Mouse (Mus musculus) liver, postnatal 0 days (tissue): Measurements from ENCODE around the gene Dtnbp1. TPM values are rescaled to one million over a fixed set of nuclear protein-coding genes. Genes with fewer than 3 reads are reported as not detected.

Experiments
- ATAC-seq: fragments of 200-750 bp; cut with Nextera tagmentation; 2 replicates; pipeline ENCODE4 v1.8.0; 2017; ENCODE audit warnings: mild to moderate bottlenecking, moderate library complexity
- DNase-seq: peaks from one replicate; pipeline ENCODE4 v3.0.0-alpha.2; 2016
- H3K27ac ChIP-seq: fragments of 300-500 bp; sonication (generic); 2 replicates; pipeline ENCODE4 v1.5.1; 2014; ENCODE audit warnings: antibody characterized with exemption, moderate library complexity, mild to moderate bottlenecking, low read depth
- H3K27me3 ChIP-seq: fragments of 300-500 bp; sonication (generic); 2 replicates; pipeline ENCODE4 v1.6.1; 2014; ENCODE audit warnings: low read length, control low read depth, mixed read lengths; ENCODE audit not compliant: insufficient read depth
- H3K36me3 ChIP-seq: fragments of 300-500 bp; sonication (generic); replicated peaks from 2 replicates; pipeline ENCODE4 v1.6.1; 2014; ENCODE audit warnings: mild to moderate bottlenecking, control low read depth, low read length, moderate library complexity, mixed read lengths; ENCODE audit not compliant: insufficient read depth
- H3K4me1 ChIP-seq: fragments of 300-500 bp; sonication (generic); 2 replicates; pipeline ENCODE4 v1.6.1; 2014; ENCODE audit warnings: antibody characterized with exemption, mild to moderate bottlenecking, control low read depth; ENCODE audit not compliant: insufficient read depth
- H3K4me2 ChIP-seq: fragments of 300-500 bp; sonication (generic); 2 replicates; pipeline ENCODE4 v1.6.1; 2014; ENCODE audit warnings: low read depth, mild to moderate bottlenecking, low read length, moderate library complexity, mixed read lengths
- H3K4me3 ChIP-seq: fragments of 300-500 bp; sonication (generic); 2 replicates; pipeline ENCODE4 v1.5.1; 2014; ENCODE audit warnings: low read depth, low read length
- H3K9ac ChIP-seq: fragments of 300-500 bp; sonication (generic); replicated peaks from 2 replicates; pipeline ENCODE4 v1.6.1; 2014; ENCODE audit warnings: mild to moderate bottlenecking, moderate library complexity
- H3K9me3 ChIP-seq: fragments of 300-500 bp; sonication (generic); 2 replicates; pipeline ENCODE4 v1.6.1; 2016; ENCODE audit warnings: mild to moderate bottlenecking, control low read depth, low read length, mixed read lengths
- CTCF ChIP-seq: sonication (generic); IDR thresholded peaks from 2 replicates; pipeline ENCODE4 v1.5.1; 2016; ENCODE audit warnings: antibody characterized with exemption, low read depth
- EP300 ChIP-seq: IDR thresholded peaks from 2 replicates; pipeline ENCODE4 v1.6.1; 2016; ENCODE audit warnings: antibody characterized with exemption, low read depth, mild to moderate bottlenecking
- WGBS: fragments of 180-500 bp; shearing (Covaris S2); extraction: QIAGEN DNeasy Blood & Tissue Kit; methylation state at CpG from one replicate; pipeline ENCODE4 v1.1.7; 2014; ENCODE audit not compliant: insufficient replicate concordance; 5-methylcytosine and 5-hydroxymethylcytosine counted together
- polyA plus RNA-seq: library from polyadenylated mRNA; unstranded; fragments of >200 nt; fragmentation: Nextera tagmentation; extraction: Ambion mirVana; gene quantifications from 2 replicates; pipeline ENCODE4 v1.2.1, GENCODE M21; 2015

Gene Dtnbp1
- polyA plus RNA-seq, 1 experiment from 2014 or later: 34.2 TPM

- ATAC-seq (no peak), DNase-seq (no peak)
- no peaks in the 10 kb centered on the region for H3K9me3 ChIP-seq
- H3K9ac ChIP-seq: no peak overlapping the region
- TF ChIP-seq CTCF: no peak
- no peak for TF ChIP-seq EP300
- peaks cover 6% of the 10 kb centered on the region for H3K4me1 ChIP-seq
- H3K36me3 ChIP-seq: no peaks in the 10 kb centered on the region; the same call in 1 of the 2 replicates
- H3K4me2 ChIP-seq: no peak overlapping the region
- no peak overlapping the region for H3K27ac ChIP-seq
- H3K4me3 ChIP-seq: no peak overlapping the region
- WGBS: 79% methylated on average over 18 of the region's 18 CpGs
- H3K27me3 ChIP-seq: no peaks in the 10 kb centered on the region
Measured at GRCm38 (mm10) chr13:44932307-44933264, 69.4 kb downstream of the Dtnbp1 start.

GRCm38 (mm10) chr13:44926311-44926710, 75.6 kb downstream of the Dtnbp1 start:
- Histone ChIP-seq H3K36me3 (peaks cover 41% of the 10 kb centered on the region), H3K4me2 (no peak overlapping the region), H3K4me1 (peaks cover 3% of the 10 kb centered on the region; the same call in 1 of the 2 replicates), H3K9me3 (no peaks in the 10 kb centered on the region), H3K27me3 (no peaks in the 10 kb centered on the region), H3K27ac (no peak overlapping the region), H3K4me3 (no peak overlapping the region), H3K9ac (no peak overlapping the region)
- no peak for TF ChIP-seq CTCF
- no peak for TF ChIP-seq EP300
- WGBS: 65% methylated on average over 2 of the region's 2 CpGs
- DNase-seq (no peak), ATAC-seq (no peak)

- Histone ChIP-seq H3K27ac (no peak overlapping the region), H3K4me1 (peaks cover 3% of the 10 kb centered on the region; the same call in 1 of the 2 replicates), H3K9me3 (no peaks in the 10 kb centered on the region), H3K4me2 (no peak overlapping the region), H3K36me3 (peaks cover 48% of the 10 kb centered on the region), H3K4me3 (no peak overlapping the region), H3K9ac (no peak overlapping the region), H3K27me3 (no peaks in the 10 kb centered on the region)
- TF ChIP-seq CTCF (no peak), EP300 (no peak)
- no peak for DNase-seq
- WGBS: 92% methylated on average over 2 of the region's 2 CpGs
- no peak for ATAC-seq
Measured at GRCm38 (mm10) chr13:44925173-44925572, 76.8 kb downstream of the Dtnbp1 start.

- TF ChIP-seq CTCF (no peak), EP300 (no peak)
- peaks cover 58% of the 10 kb centered on the region for H3K36me3 ChIP-seq
- WGBS: 88% methylated on average over 3 of the region's 3 CpGs
Measured at GRCm38 (mm10) chr13:44924042-44924441, 77.9 kb downstream of the Dtnbp1 start.

GRCm38 (mm10) chr13:44921721-44922120, 80.2 kb downstream of the Dtnbp1 start:
- H3K27ac ChIP-seq: 0 out of 2 replicates have a peak overlapping the region, but pooled peaks have one; percentile 6
- no peak overlapping the region for H3K4me2 ChIP-seq
- DNase-seq: no peak
- H3K36me3 ChIP-seq: peaks cover 69% of the 10 kb centered on the region
- no peak overlapping the region for H3K9ac ChIP-seq
- H3K4me1 ChIP-seq: peaks cover 3% of the 10 kb centered on the region; the same call in 1 of the 2 replicates
- H3K9me3 ChIP-seq: no peaks in the 10 kb centered on the region
- no peak for TF ChIP-seq CTCF
- 90% methylated on average over 5 of the region's 5 CpGs for WGBS
- H3K27me3 ChIP-seq: no peaks in the 10 kb centered on the region
- no peak overlapping the region for H3K4me3 ChIP-seq
- ATAC-seq: no peak

More at GRCm38 (mm10) chr13:44924042-44924441, 77.9 kb downstream of the Dtnbp1 start:
- no peaks in the 10 kb centered on the region for H3K27me3 ChIP-seq
- H3K9me3 ChIP-seq: no peaks in the 10 kb centered on the region
- ATAC-seq (no peak), DNase-seq (no peak)
- H3K4me2 ChIP-seq: no peak overlapping the region
- H3K27ac ChIP-seq: no peak overlapping the region
- peaks cover 3% of the 10 kb centered on the region; the same call in 1 of the 2 replicates for H3K4me1 ChIP-seq
- no peak overlapping the region for H3K4me3 ChIP-seq
- H3K9ac ChIP-seq: no peak overlapping the region

- peaks cover 76% of the 10 kb centered on the region for H3K36me3 ChIP-seq
- peaks cover 3% of the 10 kb centered on the region; the same call in 1 of the 2 replicates for H3K4me1 ChIP-seq
- H3K4me3 ChIP-seq: no peak overlapping the region
- ATAC-seq: no peak
- H3K9ac ChIP-seq: no peak overlapping the region
- H3K4me2 ChIP-seq: no peak overlapping the region
- no peak for DNase-seq
- WGBS: 68% methylated on average over 10 of the region's 10 CpGs
- H3K9me3 ChIP-seq: no peaks in the 10 kb centered on the region
- no peak overlapping the region for H3K27ac ChIP-seq
- no peaks in the 10 kb centered on the region for H3K27me3 ChIP-seq
- no peak for TF ChIP-seq CTCF
Measured at GRCm38 (mm10) chr13:44921095-44921494, 80.9 kb downstream of the Dtnbp1 start.
